Mouse (Mus musculus) monocyte, adult 59 days (primary cell): ENCODE data around the gene Pcgf2. TPM values are rescaled to one million over a fixed set of nuclear protein-coding genes. Genes with fewer than 3 reads are reported as not detected.

Experiments used
- total RNA-seq, 2 experiments: library from RNA; stranded (reverse); gene quantifications; one replicate each; pipeline ENCODE4 v1.2.4; 2023

Gene Pcgf2
- total RNA-seq = 1 to 10 TPM; 2.8 to 2.9 TPM

GRCm38 (mm10) chr11:97700003-97700745, at the start of gene Pcgf2:
Pcgf2 (minus strand) TSS chr11:97700497.

DNA sequence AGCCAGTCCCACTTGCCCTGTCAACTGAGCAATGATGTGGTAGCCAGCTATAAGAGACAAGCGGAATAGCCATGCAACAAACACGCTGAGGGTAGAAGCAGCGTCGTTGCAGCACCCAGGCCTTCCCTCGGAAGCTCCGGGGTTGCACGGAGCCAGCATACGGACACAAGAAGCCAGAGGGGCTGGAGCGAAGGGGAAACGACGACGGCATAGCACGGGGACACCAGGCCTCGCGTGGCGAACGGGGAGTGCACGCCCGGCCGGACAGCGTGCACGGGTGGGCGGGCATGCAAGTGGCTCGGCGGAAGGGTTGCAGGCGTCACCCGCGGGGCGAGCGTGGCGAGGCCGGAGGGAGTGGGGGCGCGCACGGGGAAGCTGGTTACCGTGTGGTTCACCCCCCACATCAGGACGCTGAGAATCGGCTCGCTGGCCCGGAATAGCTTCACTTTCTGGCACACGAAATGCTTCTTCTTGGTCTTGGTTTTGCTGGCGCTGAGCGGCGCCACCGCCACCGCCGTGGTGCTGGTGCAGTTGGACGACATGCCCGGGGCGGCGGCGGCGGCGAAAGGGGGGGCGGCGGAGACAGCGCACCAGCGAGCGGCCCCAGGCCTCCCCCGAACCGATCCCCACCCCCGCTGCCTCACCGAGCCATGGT, 43.9 kb upstream of the Pcgf2 start, which contains the start of gene Pip4k2b:
Gene Pip4k2b, minus strand, starts transcription at position 642 of the 655 bp plus-strand sequence.

GRCm38 (mm10) chr11:97703039-97703826, 2.9 kb upstream of the Pcgf2 start, which contains the start of gene Psmb3:
Psmb3 (plus strand) TSS chr11:97703399.

GRCm38 (mm10) chr11:97685613-97686321, 14.5 kb downstream of the Pcgf2 start, which contains the start of gene Cisd3:
Cisd3 (plus strand) TSS chr11:97685826.

DNA sequence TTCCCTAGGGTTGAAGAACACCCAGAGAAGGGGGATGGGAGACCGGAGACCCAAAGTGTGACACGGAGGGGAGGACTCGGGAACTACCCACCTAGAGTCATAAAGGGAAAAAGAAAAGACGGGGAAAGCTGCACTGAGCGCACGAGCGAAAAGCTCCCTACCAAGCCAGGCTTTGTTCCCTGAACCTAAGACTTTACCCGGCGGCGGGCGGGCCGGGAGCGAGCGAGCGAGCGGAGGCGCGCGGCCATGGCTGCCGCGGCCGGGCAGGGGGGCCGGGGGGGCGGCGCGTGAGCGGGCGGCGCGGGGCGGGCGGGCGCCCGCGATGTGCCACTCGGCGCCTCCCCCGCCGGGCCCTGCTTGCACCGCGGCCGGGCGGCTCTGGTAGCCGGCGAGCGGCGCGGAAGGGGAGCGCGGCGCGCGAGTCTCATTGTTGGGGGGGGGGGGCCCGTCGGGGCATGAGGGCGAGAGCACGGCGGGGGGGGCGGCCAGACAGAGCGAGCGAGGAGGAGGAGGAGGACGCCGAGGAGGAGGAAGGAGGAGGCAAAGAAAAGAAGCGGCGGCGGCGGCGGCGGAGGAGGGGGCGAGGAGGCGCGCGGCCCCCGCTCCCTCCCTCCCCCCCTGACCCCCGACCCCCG, 37.3 kb downstream of the Pcgf2 start, which contains the start of gene Mllt6:
Gene Mllt6, plus strand, starts transcription at position 522 of the 635 bp plus-strand sequence.

Other genes with a start within 250 kb of the Pcgf2 start
- gene 4933428G20Rik, start 200.2 kb downstream of the Pcgf2 start, total RNA-seq = not detected
- under 1 TPM; 0.13 to 0.15 TPM for gene Srcin1, start 124.3 kb downstream of the Pcgf2 start, total RNA-seq
- gene Epop, start 70.8 kb downstream of the Pcgf2 start, total RNA-seq = 1 to 10 TPM; 1.8 to 3.6 TPM
- gene Mllt6, start 37.1 kb downstream of the Pcgf2 start, total RNA-seq = 10 to 100 TPM; 44.3 to 51.2 TPM
- 10 to 100 TPM; 21.6 to 21.7 TPM for gene Cisd3, start 14.7 kb downstream of the Pcgf2 start, total RNA-seq
- 100 to 1,000 TPM; 115 to 120 TPM for gene Psmb3, start 2.9 kb upstream of the Pcgf2 start, total RNA-seq
- gene Pip4k2b, start 44.2 kb upstream of the Pcgf2 start, total RNA-seq = 10 to 100 TPM; 34.2 to 37.9 TPM
- 10 to 100 TPM; 41.5 to 42.0 TPM for gene Cwc25, start 66.1 kb upstream of the Pcgf2 start, total RNA-seq
- gene 1700001P01Rik, start 75.4 kb upstream of the Pcgf2 start, total RNA-seq = not detected
- gene Rpl23, start 81.9 kb upstream of the Pcgf2 start, total RNA-seq = 1,000 to 10,000 TPM; 1,105 to 1,260 TPM
- gene Lasp1, start 98.5 kb upstream of the Pcgf2 start, total RNA-seq = 100 to 1,000 TPM; 164 to 170 TPM
- 1 to 10 TPM; 1.0 to 1.5 TPM for gene B230217C12Rik, start 140.3 kb upstream of the Pcgf2 start, total RNA-seq
- gene Fbxo47, start 183.7 kb upstream of the Pcgf2 start, total RNA-seq = under 1 TPM; 0.24 to 0.27 TPM